24 mouse cellular contexts compared by ENCODE assay signal in the genomic region with DNA sequence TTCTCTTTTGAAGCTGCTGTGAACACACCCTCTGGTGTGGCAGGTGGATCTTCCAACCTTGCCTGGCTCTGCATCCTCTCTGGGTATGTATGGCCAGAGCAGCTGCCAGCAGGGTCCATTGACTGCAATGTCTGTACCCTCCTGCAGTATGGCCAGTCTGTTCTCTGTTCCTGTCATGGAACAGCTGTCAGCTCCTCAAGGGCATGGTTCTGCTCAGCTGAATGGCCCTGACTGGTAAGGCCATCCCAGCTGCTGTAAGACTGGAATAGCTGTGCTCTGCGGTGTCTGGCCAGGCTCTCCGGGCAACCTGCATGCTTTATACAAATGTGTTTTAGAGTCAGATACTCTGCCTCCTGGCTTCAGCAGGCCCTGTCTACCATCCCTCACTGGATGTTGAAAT. TPM values are rescaled to one million over a fixed set of nuclear protein-coding genes. Genes with fewer than 3 reads are reported as not detected.
"Had no signal": no experiment of that assay in that cellular context is flagged by ENCODE, and none has a peak within 500 bp of the region (broad histone marks: within the 10 kb centered on the region; RNA-seq: fewer than 3 reads in every experiment).

No protein-coding gene starts in this region.

- DNase-seq: lung, adult 2 months; lung, postnatal 4 days; midbrain, embryonic 14.5 days; retina, postnatal 1 day; right cerebral cortex, adult 18-20 months; right cerebral cortex, postnatal 25 days; right cerebral cortex, postnatal 4 days; spleen, adult 18-20 months; thymus, adult 18-20 months; thymus, postnatal 14 days; thymus, postnatal 36 days had no signal

- H3K36me3 ChIP-seq: lung, embryonic 15.5 days; midbrain, embryonic 10.5 days; midbrain, embryonic 12.5 days; neural tube, embryonic 13.5 days; neural tube, embryonic 15.5 days had no signal

- H3K4me1 ChIP-seq: lung, embryonic 15.5 days; midbrain, embryonic 10.5 days; midbrain, embryonic 12.5 days; neural tube, embryonic 13.5 days; neural tube, embryonic 15.5 days had no signal

- H3K27ac ChIP-seq: lung, embryonic 15.5 days; midbrain, embryonic 10.5 days; midbrain, embryonic 12.5 days; neural tube, embryonic 13.5 days; neural tube, embryonic 15.5 days had no signal

- H3K27me3 ChIP-seq: lung, embryonic 15.5 days; midbrain, embryonic 12.5 days; neural tube, embryonic 13.5 days; neural tube, embryonic 15.5 days had no signal

- H3K4me2 ChIP-seq: lung, embryonic 15.5 days; midbrain, embryonic 12.5 days; neural tube, embryonic 13.5 days; neural tube, embryonic 15.5 days had no signal

- H3K4me3 ChIP-seq: lung, embryonic 15.5 days; midbrain, embryonic 10.5 days; midbrain, embryonic 12.5 days; myocyte; neural tube, embryonic 13.5 days; neural tube, embryonic 15.5 days had no signal

- H3K9ac ChIP-seq: lung, embryonic 15.5 days; midbrain, embryonic 12.5 days; neural tube, embryonic 13.5 days; neural tube, embryonic 15.5 days had no signal

- ATAC-seq: lung, postnatal 0 days; midbrain, embryonic 16.5 days had no signal

- H3K9me3 ChIP-seq: lung, embryonic 15.5 days; midbrain, embryonic 10.5 days; midbrain, embryonic 12.5 days; neural tube, embryonic 13.5 days; neural tube, embryonic 15.5 days had no signal

RNA-seq across cellular contexts. Expression of a gene that starts 5.6 kb away (rescaled TPM):
- total RNA-seq: megakaryocyte, adult 5-6 weeks; megakaryocyte-erythroid progenitor cell, adult 5-6 weeks had no signal
- polyA plus RNA-seq: midbrain, embryonic 10.5 days; midbrain, embryonic 12.5 days; midbrain, embryonic 14.5 days; midbrain, embryonic 16.5 days; myocyte; neural tube, embryonic 11.5 days; neural tube, embryonic 13.5 days; neural tube, embryonic 15.5 days; thymus, postnatal 0 days had no signal

RNA-seq across cellular contexts. Expression of a gene that starts 7.4 kb away (rescaled TPM):
- polyA plus RNA-seq: lung, adult 2 months; midbrain, embryonic 10.5 days; midbrain, embryonic 12.5 days; midbrain, embryonic 14.5 days; midbrain, embryonic 16.5 days; myocyte; neural tube, embryonic 11.5 days; neural tube, embryonic 13.5 days; neural tube, embryonic 15.5 days; small intestine, adult 2 months had no signal
